Mouse (Mus musculus): ENCODE data around the gene Peg10. TPM values are rescaled to one million over a fixed set of nuclear protein-coding genes. Genes with fewer than 3 reads are reported as not detected.

Peg10 gene
- total RNA-seq (2014; fragmentation: Nextera tagmentation) (not detected in 2 replicates), total RNA-seq (2017) (0.04 and 0.15 TPM in 2 replicates)

- ATAC-seq (replicated peaks; ENCODE audit: poor library complexity, severe bottlenecking): peak; percentile 34; the same call in 1 of the 2 replicates
These were observed at the start of gene Peg10, which contains the start of gene Sgce for GRCm38 (mm10) chr6:4746696-4747439. Gene Peg10, plus strand, starts transcription at chr6:4747306. Gene Sgce, minus strand, starts transcription at chr6:4747207.

DNA sequence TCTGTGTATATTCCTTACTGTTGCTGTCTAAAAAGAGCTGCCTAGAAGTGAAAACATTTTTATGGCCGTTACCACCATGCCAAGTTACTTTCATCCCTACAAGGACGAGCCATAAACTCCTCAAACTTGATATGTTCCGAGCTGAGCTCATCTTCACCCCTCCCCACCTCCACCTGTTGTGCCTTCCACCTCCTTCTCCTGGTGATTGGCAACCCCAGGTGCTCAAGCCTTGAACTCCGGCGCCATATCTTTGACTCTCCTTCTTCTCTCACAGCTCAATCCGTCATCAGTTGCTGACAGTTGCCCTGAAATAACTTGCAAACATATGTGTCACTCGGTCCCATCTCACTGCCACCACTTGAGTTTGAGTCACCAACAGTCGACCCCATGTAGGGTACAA, 45.5 kb upstream of the Peg10 start:
- no peak for ATAC-seq (replicated peaks; ENCODE audit: poor library complexity, severe bottlenecking)

- ATAC-seq (replicated peaks; ENCODE audit: poor library complexity, severe bottlenecking): no peak
These were observed 43.2 kb upstream of the Peg10 start for GRCm38 (mm10) chr6:4703908-4704307.

- ATAC-seq (replicated peaks; ENCODE audit: poor library complexity, severe bottlenecking): peak; percentile 69
These were observed 40.7 kb upstream of the Peg10 start for GRCm38 (mm10) chr6:4706415-4706814.

GRCm38 (mm10) chr6:4708971-4709370, 38.1 kb upstream of the Peg10 start:
- no peak for ATAC-seq (replicated peaks; ENCODE audit: poor library complexity, severe bottlenecking)

DNA sequence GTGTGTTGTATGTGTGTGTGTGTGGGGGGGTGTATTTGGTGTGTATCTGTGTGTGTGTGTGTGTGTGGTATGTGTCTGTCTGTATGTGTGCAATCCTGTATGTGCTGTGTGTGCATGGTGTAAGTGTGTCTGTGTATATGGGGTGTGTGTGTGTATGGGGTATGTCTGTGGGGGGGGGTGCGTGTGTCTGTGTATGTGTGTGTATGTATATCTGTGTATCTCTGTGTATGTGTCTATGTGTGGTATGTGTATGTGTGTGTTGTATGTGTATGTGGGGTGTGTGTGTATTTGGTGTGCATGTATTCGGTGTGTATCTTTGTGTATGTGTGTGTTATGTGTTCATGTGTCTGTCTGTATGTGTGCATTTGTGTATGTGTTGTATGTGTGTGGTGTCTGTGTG, 30.9 kb upstream of the Peg10 start:
- ATAC-seq (replicated peaks; ENCODE audit: poor library complexity, severe bottlenecking): no peak

GRCm38 (mm10) chr6:4717344-4717743, 29.8 kb upstream of the Peg10 start:
- ATAC-seq (replicated peaks; ENCODE audit: poor library complexity, severe bottlenecking): no peak

DNA sequence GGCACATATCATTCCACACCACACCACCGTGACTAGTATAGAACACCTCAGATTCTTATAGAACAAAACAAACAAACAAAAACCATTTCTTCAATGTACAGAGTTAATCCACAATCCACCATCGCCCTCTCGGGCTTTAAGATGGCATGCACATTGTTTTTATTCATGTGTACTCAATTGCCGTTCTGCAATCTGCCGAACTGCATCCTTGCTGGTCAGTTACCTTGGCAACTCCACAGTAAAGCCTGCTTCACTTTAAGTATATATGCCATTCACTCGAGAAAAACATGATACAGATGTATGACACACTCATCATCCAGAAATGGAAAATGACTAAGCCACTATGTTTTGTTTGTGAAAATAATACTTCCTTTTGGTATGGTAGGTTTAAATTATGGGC, 25.0 kb upstream of the Peg10 start:
- no peak for ATAC-seq (replicated peaks; ENCODE audit: poor library complexity, severe bottlenecking)

- ATAC-seq (replicated peaks; ENCODE audit: poor library complexity, severe bottlenecking): no peak
These were observed 24.4 kb upstream of the Peg10 start for GRCm38 (mm10) chr6:4722739-4723138.

DNA sequence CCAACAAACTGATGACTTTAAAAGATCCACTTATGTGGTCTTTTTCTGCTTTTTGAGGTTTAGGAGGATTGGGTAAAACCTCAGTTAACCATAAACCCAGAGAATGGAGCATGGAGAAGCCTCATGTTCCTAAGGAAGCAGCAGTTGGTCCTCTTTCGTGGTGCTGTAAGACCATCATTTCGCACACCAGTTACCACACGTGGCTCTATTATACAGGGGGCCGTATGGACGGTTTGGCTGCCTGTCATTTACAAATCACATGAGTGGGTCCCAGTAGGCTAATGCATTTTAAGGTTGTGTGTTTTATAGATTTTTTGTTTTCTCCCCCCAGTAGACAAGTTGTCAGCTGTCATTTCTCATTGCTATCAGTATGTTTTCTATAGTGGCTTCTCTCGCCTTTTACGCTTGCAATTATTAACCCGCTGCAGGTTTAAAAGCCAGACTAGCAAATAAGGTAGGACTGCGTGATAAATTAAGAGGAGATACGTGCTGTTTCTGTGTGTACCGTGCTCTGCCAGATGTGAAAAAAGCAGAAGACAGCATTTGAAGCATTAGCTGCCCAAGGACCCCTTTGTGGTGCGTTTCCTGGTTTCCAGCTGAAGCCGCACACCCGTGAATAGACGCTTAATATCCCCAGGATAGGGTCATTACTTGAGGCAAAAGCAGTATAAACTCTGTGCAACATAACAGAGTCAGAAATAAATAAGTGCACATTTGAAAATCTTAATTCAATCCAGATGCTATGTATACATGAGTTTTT, 22.9 kb upstream of the Peg10 start:
- ATAC-seq (replicated peaks; ENCODE audit: poor library complexity, severe bottlenecking): no peak

GRCm38 (mm10) chr6:4728305-4728704, 18.8 kb upstream of the Peg10 start:
- ATAC-seq (replicated peaks; ENCODE audit: poor library complexity, severe bottlenecking): peak; percentile 99

DNA sequence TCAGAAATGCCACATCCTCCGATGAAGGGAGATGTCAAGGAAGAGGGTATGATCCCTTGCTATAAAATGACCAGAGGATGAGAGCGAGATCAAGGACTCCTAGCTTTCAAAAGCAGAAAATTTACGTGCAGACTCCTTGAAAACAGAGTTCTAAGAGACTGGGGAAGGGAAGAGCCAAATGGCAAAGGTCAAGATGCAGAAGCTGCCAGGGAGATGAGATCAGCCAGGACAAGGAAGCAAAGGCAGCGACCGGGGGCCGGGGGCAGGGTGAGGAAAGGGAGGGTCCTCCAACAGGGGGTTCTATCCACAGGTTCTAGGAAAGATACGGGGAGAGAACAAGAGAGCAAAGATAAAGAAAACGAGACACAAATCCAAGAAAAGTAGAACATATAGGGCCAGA, 15.4 kb upstream of the Peg10 start:
- no peak for ATAC-seq (replicated peaks; ENCODE audit: poor library complexity, severe bottlenecking)

DNA sequence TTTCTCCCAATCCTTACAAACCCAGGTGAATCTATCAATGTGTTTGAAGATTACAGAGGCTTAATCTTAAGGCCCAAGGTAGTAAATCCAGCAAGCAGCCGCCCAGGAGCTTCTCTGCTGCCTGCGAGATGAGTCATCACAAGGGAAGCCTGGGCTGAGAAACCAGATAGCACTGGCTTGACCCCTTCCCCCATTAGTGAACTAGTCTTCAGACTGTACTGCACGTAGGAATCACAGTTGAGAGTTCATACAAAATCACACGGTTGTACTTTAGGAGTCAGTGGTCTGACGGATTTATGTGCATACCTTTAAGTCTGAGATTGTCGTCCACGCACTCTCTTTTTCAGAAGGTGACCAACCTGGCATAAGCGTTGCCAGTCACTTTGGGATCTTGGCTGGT, 13.9 kb upstream of the Peg10 start:
- ATAC-seq (replicated peaks; ENCODE audit: poor library complexity, severe bottlenecking): no peak

DNA sequence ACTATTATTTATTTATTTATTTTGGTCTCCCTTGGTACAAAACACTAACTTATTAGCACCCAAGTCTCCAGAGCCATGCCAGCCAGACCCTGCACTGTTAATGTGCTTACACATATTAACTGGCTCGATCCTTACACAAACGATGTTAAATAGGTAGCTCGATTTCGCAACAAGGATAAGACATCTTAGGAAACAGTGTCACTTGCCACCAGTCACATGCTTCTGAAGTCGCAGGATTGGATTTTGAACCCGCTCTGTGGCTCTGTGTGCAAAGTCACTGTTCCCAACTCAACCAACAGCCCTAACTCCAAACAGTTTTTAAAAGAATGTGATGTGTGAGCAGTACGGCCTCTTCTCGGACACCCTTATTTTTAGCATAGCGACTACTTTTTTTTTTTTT, 10.7 kb upstream of the Peg10 start:
- peak; percentile 50; the same call in 1 of the 2 replicates for ATAC-seq (replicated peaks; ENCODE audit: poor library complexity, severe bottlenecking)

GRCm38 (mm10) chr6:4738034-4738629, 9.0 kb upstream of the Peg10 start:
- no peak for ATAC-seq (replicated peaks; ENCODE audit: poor library complexity, severe bottlenecking)

- ATAC-seq (replicated peaks; ENCODE audit: poor library complexity, severe bottlenecking): no peak
These were observed 8.4 kb upstream of the Peg10 start for GRCm38 (mm10) chr6:4738717-4739116.

- no peak for ATAC-seq (replicated peaks; ENCODE audit: poor library complexity, severe bottlenecking)
These were observed 7.4 kb upstream of the Peg10 start for GRCm38 (mm10) chr6:4739522-4740355.

DNA sequence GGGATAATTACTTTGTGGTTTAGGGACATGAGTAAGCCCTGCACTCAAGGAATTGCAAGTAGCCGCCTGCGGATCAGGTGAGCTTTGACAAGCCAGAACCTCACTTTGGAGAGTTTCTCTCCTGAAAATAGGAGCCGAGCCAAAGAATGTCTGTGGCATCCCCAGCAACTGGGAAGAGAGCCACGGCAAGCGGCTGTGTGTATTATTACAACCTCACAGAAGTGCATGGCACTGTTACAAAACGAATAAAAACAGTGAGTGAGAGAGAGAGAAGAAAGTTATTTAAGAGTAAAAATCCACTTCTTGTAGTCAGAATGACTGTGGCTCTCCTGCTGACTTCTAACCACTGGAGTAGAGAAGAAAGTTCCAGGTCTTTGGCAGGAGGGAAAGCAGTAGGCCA, 6.6 kb upstream of the Peg10 start:
- ATAC-seq (replicated peaks; ENCODE audit: poor library complexity, severe bottlenecking): no peak

- ATAC-seq (replicated peaks; ENCODE audit: poor library complexity, severe bottlenecking): no peak
These were observed 940 bp upstream of the Peg10 start for GRCm38 (mm10) chr6:4746036-4746695.

All from granulocyte monocyte progenitor cell, adult 5-6 weeks (primary cell).